Mouse (Mus musculus): ENCODE data around the gene Arsg. TPM values are rescaled to one million over a fixed set of nuclear protein-coding genes. Genes with fewer than 3 reads are reported as not detected.
A peak's percentile ranks its signal among the peaks of the same experiment; 100 is the strongest.

The Arsg gene
- polyA plus RNA-seq, 1 experiment = 2.4 TPM

DNA sequence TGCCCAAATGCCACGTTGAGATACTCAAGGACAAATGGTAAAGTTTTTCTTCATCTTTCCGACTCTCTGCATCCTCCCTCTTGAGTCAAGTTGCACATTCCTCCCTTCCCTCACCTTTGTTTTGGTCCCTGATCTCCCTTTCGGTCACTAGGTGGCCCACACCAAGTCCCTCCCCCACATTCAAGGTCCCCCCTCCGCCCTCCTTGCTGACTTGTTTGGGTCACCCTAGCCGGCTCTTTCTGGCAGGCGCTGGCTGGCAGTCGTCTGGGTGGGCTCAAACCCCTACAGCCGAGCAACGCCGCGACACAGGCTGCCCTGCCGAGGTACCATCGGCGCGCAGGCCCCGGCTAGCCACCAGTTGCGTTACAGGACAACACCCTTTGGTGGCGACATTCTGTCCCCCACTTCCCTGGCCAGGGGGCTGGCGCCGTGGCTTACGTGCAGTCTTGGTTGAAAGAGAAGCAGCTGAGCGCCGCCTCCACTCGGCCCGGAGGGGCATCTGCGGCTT is 137.7 kb downstream of the Arsg start:
- Histone ChIP-seq H3K79me2 (ENCODE audit: control insufficient read depth, insufficient read depth) (peaks cover 51% of the 10 kb centered on the region), H3K4me3 (peak overlapping the region; percentile 85), H3ac (ENCODE audit: control insufficient read depth, insufficient read length) (peak overlapping the region; percentile 45), H3K4me2 (ENCODE audit: low read depth) (peak overlapping the region; percentile 82), H3K27me3 (ENCODE audit: control insufficient read depth, insufficient read depth, insufficient read length) (no peaks in the 10 kb centered on the region), H3K36me3 (ENCODE audit: control insufficient read depth, insufficient read depth) (no peaks in the 10 kb centered on the region)
- TF ChIP-seq MYOD1 (IDR thresholded peaks at IDR 0.05; ENCODE audit: control insufficient read depth in 1 of 3, insufficient read length in 2 of 3, low read depth in 2 of 3) (peak in 1 of 3 experiments; percentile 24), USF1 (IDR thresholded peaks at IDR 0.05; ENCODE audit: low read depth) (no peak), MYOG (IDR thresholded peaks at IDR 0.05; ENCODE audit: control insufficient read depth in 1 of 3, insufficient read depth in 1 of 3, insufficient read length in 2 of 3, low read depth in 2 of 3) (no peak), REST (IDR thresholded peaks at IDR 0.05; ENCODE audit: insufficient read depth, insufficient read length) (no peak), TCF12 (IDR thresholded peaks at IDR 0.05; ENCODE audit: insufficient read depth, poor library complexity, severe bottlenecking) (no peak)

DNA sequence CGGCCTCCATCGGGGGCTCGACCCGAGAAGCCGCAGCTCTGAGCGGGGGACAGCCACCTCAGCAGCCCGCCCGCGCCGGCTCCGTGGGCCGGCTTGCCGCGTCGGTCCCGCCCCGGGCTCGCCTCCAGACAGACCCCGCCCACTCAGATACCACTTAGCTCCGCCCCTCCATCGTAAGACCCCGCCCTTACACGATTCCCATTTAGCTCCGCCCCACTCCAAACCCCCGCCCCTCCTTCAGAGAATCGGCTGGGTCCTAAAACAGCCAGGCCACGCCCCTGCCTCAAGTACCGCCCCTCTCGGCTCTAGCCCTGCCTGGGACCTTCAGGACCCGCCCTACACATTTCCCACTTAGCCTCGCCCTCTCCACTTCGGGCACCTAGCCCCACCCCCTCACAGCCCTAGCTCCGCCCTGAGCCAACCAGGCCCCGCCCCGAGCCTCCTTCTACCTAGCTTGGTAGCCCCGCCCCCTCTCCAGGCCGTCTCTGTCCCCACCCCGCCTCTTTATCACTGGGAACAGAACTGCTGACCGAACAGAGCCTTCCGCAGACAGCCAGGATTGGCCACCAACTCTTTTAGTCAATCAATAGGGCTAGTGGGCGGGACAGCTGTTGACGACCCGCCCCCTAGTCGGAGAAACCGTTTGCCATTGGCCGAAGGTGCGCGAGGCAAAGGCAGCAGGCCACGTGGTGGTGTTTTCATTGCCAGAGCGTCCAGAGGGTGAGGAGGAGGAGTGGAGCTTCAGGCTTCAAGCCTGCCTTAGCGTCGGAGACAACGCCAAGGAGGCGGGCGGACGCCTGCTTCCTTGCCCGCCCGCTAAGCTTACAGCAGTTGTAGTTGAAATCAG is 138.4 kb downstream of the Arsg start, which contains the start of gene Wipi1:
Wipi1 (minus strand) TSS at position 665 of the 847 bp plus-strand sequence.
- Histone ChIP-seq H3ac (ENCODE audit: control insufficient read depth, insufficient read length) (peak within 1 kb of the TSS; percentile 45), H3K4me2 (ENCODE audit: low read depth) (peak within 1 kb of the TSS; percentile 92), H3K36me3 (ENCODE audit: control insufficient read depth, insufficient read depth) (no peaks in the 10 kb centered on the region), H3K27me3 (ENCODE audit: control insufficient read depth, insufficient read depth, insufficient read length) (no peaks in the 10 kb centered on the region), H3K79me2 (ENCODE audit: control insufficient read depth, insufficient read depth) (peaks cover 44% of the 10 kb centered on the region), H3K4me3 (peak within 1 kb of the TSS; percentile 85)
- no peak for TF ChIP-seq REST (IDR thresholded peaks at IDR 0.05; ENCODE audit: insufficient read depth, insufficient read length)
- TF ChIP-seq MYOG (IDR thresholded peaks at IDR 0.05; ENCODE audit: control insufficient read depth in 1 of 3, insufficient read depth in 1 of 3, insufficient read length in 2 of 3, low read depth in 2 of 3) = peak; percentile 11 to 52 (median 30)
- TF ChIP-seq POLR2AphosphoS2 (IDR thresholded peaks at IDR 0.05; ENCODE audit: insufficient read length, low read depth) = peak; percentile 80
- peak; percentile 79 for TF ChIP-seq POLR2A (IDR thresholded peaks at IDR 0.05; ENCODE audit: insufficient read length, low read depth)
- no peak for TF ChIP-seq TCF3 (IDR thresholded peaks at IDR 0.05; ENCODE audit: insufficient read length, low read depth)
- peak; percentile 97 for TF ChIP-seq MAX (IDR thresholded peaks at IDR 0.05; ENCODE audit: low read depth)
- peak; percentile 90 for TF ChIP-seq USF1 (IDR thresholded peaks at IDR 0.05; ENCODE audit: low read depth)
- TF ChIP-seq MYOD1 (IDR thresholded peaks at IDR 0.05; ENCODE audit: control insufficient read depth in 1 of 3, insufficient read length in 2 of 3, low read depth in 2 of 3) = peak in 2 of 3 experiments; percentile 44 to 71

DNA sequence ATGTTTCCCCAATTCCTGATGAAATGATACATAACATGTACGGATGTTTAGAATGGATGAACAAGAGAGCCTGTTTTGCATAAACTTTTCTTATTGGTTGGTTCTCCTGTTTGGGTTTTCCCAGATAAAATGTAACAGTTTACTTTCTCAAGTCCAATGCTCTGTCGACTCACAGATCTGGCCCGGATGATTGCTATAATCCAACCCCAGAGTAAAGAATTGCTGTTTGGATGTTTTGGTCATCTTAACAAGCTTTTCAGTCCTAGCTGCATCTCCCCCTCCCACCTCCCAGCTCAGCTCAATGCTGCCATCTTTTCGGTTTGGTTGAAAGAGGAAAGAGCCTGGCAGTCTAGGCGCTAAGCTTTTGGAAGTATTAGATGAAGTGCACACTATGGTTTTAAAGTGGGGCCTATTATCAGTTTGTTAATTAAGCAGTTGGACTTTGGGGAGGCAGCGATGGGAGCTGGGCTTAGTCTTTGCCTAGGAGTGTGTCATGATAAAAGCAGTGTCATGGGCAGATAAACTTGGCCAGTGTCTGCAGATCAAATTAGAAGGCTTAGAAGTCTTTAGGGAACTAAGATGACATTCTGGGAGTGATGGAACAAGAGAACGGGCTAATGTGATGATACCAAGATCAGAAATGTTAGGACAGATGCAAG is 139.8 kb downstream of the Arsg start:
- Histone ChIP-seq H3K79me2 (ENCODE audit: control insufficient read depth, insufficient read depth) (peaks cover 29% of the 10 kb centered on the region), H3K4me2 (ENCODE audit: low read depth) (no peak overlapping the region), H3K27me3 (ENCODE audit: control insufficient read depth, insufficient read depth, insufficient read length) (no peaks in the 10 kb centered on the region), H3ac (ENCODE audit: control insufficient read depth, insufficient read length) (no peak overlapping the region), H3K36me3 (ENCODE audit: control insufficient read depth, insufficient read depth) (no peaks in the 10 kb centered on the region), H3K4me3 (no peak overlapping the region)
- no peak for TF ChIP-seq MYOG (IDR thresholded peaks at IDR 0.05; ENCODE audit: control insufficient read depth in 1 of 3, insufficient read depth in 1 of 3, insufficient read length in 2 of 3, low read depth in 2 of 3)
- TF ChIP-seq SRF (IDR thresholded peaks at IDR 0.05; ENCODE audit: control insufficient read depth, insufficient read length, low read depth) = no peak
- no peak for TF ChIP-seq TCF3 (IDR thresholded peaks at IDR 0.05; ENCODE audit: insufficient read length, low read depth)
- no peak for TF ChIP-seq CEBPB (IDR thresholded peaks at IDR 0.05; ENCODE audit: insufficient read depth, poor library complexity, severe bottlenecking)
- TF ChIP-seq MAX (IDR thresholded peaks at IDR 0.05; ENCODE audit: low read depth) = no peak
- TF ChIP-seq MYOD1 (IDR thresholded peaks at IDR 0.05; ENCODE audit: control insufficient read depth in 1 of 3, insufficient read length in 2 of 3, low read depth in 2 of 3) = no peak
- TF ChIP-seq POLR2A (IDR thresholded peaks at IDR 0.05; ENCODE audit: insufficient read length, low read depth) = no peak
- no peak for TF ChIP-seq TCF12 (IDR thresholded peaks at IDR 0.05; ENCODE audit: insufficient read depth, poor library complexity, severe bottlenecking)
- no peak for TF ChIP-seq POLR2AphosphoS2 (IDR thresholded peaks at IDR 0.05; ENCODE audit: insufficient read length, low read depth)
- TF ChIP-seq USF1 (IDR thresholded peaks at IDR 0.05; ENCODE audit: low read depth) = no peak
- no peak for TF ChIP-seq E2F4 (IDR thresholded peaks at IDR 0.05; ENCODE audit: insufficient read depth)
- TF ChIP-seq REST (IDR thresholded peaks at IDR 0.05; ENCODE audit: insufficient read depth, insufficient read length) = no peak

DNA sequence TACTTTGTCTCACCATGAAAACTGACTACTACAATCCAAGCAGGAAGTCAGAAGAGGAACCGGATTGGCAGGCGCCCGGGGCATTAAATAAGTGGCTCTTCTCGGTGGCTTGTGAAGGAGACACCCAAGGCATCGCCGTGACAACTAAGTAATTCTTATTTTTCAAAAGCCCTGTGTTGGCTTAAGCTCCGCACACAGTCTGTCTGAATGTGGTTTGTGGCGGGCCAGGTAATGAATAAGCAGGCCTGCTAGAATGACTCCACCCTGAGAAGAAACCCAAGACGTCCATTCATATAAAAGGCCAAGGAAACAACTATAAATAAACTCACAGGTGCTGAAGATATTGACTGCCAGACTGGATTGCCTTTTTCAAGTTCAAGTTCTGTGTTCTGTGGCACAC is 142.1 kb downstream of the Arsg start:
- no peak overlapping the region for H3ac ChIP-seq (ENCODE audit: control insufficient read depth, insufficient read length)
- no peaks in the 10 kb centered on the region for H3K27me3 ChIP-seq (ENCODE audit: control insufficient read depth, insufficient read depth, insufficient read length)
- H3K4me3 ChIP-seq = no peak overlapping the region
- peaks cover 6% of the 10 kb centered on the region for H3K79me2 ChIP-seq (ENCODE audit: control insufficient read depth, insufficient read depth)
- no peaks in the 10 kb centered on the region for H3K36me3 ChIP-seq (ENCODE audit: control insufficient read depth, insufficient read depth)
- H3K4me2 ChIP-seq (ENCODE audit: low read depth) = no peak overlapping the region
- TF ChIP-seq MAX (IDR thresholded peaks at IDR 0.05; ENCODE audit: low read depth) (no peak), TCF12 (IDR thresholded peaks at IDR 0.05; ENCODE audit: insufficient read depth, poor library complexity, severe bottlenecking) (no peak), TCF3 (IDR thresholded peaks at IDR 0.05; ENCODE audit: insufficient read length, low read depth) (no peak), SRF (IDR thresholded peaks at IDR 0.05; ENCODE audit: control insufficient read depth, insufficient read length, low read depth) (no peak), REST (IDR thresholded peaks at IDR 0.05; ENCODE audit: insufficient read depth, insufficient read length) (no peak), POLR2A (IDR thresholded peaks at IDR 0.05; ENCODE audit: insufficient read length, low read depth) (no peak), MYOD1 (IDR thresholded peaks at IDR 0.05; ENCODE audit: control insufficient read depth in 1 of 3, insufficient read length in 2 of 3, low read depth in 2 of 3) (no peak), POLR2AphosphoS2 (IDR thresholded peaks at IDR 0.05; ENCODE audit: insufficient read length, low read depth) (no peak), MYOG (IDR thresholded peaks at IDR 0.05; ENCODE audit: control insufficient read depth in 1 of 3, insufficient read depth in 1 of 3, insufficient read length in 2 of 3, low read depth in 2 of 3) (no peak), CEBPB (IDR thresholded peaks at IDR 0.05; ENCODE audit: insufficient read depth, poor library complexity, severe bottlenecking) (no peak), USF1 (IDR thresholded peaks at IDR 0.05; ENCODE audit: low read depth) (no peak), E2F4 (IDR thresholded peaks at IDR 0.05; ENCODE audit: insufficient read depth) (no peak)
